Comparison of ENCODE assay signal across 17 mouse cellular contexts in the genomic region with DNA sequence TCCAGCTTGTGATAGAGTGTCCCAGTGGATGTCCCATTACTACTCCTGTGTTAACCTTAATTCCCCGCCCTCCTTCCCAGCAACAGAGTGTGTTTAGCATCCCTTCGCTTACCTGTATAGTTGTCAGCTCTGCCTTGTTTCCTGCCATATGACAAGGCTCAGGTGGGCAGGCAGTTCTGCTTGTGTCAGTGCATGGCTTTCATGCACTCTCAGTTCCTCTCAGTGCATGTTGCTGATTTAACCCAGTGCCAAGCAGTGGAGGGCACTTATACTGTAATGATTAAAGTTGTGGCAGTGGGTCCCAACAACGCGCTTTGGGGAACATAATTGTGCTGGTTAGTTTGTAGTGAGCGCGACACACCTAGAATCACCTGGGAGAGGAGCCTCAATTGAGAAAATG. TPM values are rescaled to one million over a fixed set of nuclear protein-coding genes. Genes with fewer than 3 reads are reported as not detected.
DNase-seq lines count a peak whose midpoint lies in the region; ATAC-seq lines count a peak whose summit lies in the region.
"Had no signal": no experiment of that assay in that cellular context is flagged by ENCODE, and none has a peak within 500 bp of the region (broad histone marks: within the 10 kb centered on the region; RNA-seq: fewer than 3 reads in every experiment).

No protein-coding gene starts in this region.

- no peaks in the 10 kb centered on the region; the same call in 1 of the 2 replicates for H3K27me3 ChIP-seq in heart, embryonic 13.5 days (replicated peaks)
- no peaks in the 10 kb centered on the region for H3K27me3 ChIP-seq in neural tube, embryonic 12.5 days (replicated peaks)
- no peaks in the 10 kb centered on the region for H3K27me3 ChIP-seq in intestine, embryonic 15.5 days (replicated peaks)
- H3K27me3 ChIP-seq in splenic B cell, adult 2 months (ENCODE audit: control insufficient read depth, insufficient read depth, low read length, poor library complexity, severe bottlenecking) = no peaks in the 10 kb centered on the region
- H3K27me3 ChIP-seq: forebrain, embryonic 12.5 days had no signal

- no peak overlapping the region for H3K27ac ChIP-seq in heart, embryonic 13.5 days (replicated peaks)
- no peak overlapping the region for H3K27ac ChIP-seq in neural tube, embryonic 12.5 days
- H3K27ac ChIP-seq in intestine, embryonic 15.5 days = no peak overlapping the region
- H3K27ac ChIP-seq: forebrain, embryonic 12.5 days had no signal

- 92% methylated on average over 6 of the region's 6 CpGs for WGBS in heart, embryonic 13.5 days
- whole genome bisulfite sequencing in neural tube, embryonic 12.5 days = 95% methylated on average over 6 of the region's 6 CpGs
- WGBS in intestine, embryonic 15.5 days = 92% methylated on average over 6 of the region's 6 CpGs

- DNase-seq in heart, adult 11 months = no peak
- no peak for DNase-seq in neural tube, embryonic 10.5 days (ENCODE audit: extremely low spot score, low spot score)
- peak; percentile 55 for DNase-seq in splenic B cell, adult 2 months (ENCODE audit: low read depth, low spot score)
- no peak for DNase-seq in left cerebral cortex, postnatal 4 days
- no peak for DNase-seq in right cerebral cortex, adult 2 months (ENCODE audit: low spot score in 2 of 2)
- DNase-seq: adrenal gland, adult 8-10 months; lung, adult 18-20 months; right cerebral cortex, postnatal 4 days had no signal

- H3K4me2 ChIP-seq in heart, embryonic 13.5 days = peak overlapping the region; percentile 92
- peak overlapping the region; percentile 98; the same call in 1 of the 2 replicates for H3K4me2 ChIP-seq in neural tube, embryonic 12.5 days (replicated peaks)
- H3K4me2 ChIP-seq in intestine, embryonic 15.5 days (replicated peaks) = peak overlapping the region; percentile 94

- intact Hi-C loops in left cerebral cortex, postnatal 4 days (cut with DNase I) = no loop called here

- no peaks in the 10 kb centered on the region for H3K36me3 ChIP-seq in heart, embryonic 13.5 days
- no peaks in the 10 kb centered on the region for H3K36me3 ChIP-seq in neural tube, embryonic 12.5 days
- no peaks in the 10 kb centered on the region for H3K36me3 ChIP-seq in intestine, embryonic 15.5 days
- no peaks in the 10 kb centered on the region for H3K36me3 ChIP-seq in splenic B cell, adult 2 months (ENCODE audit: control insufficient read depth, insufficient read depth, low read length, poor library complexity, severe bottlenecking)
- H3K36me3 ChIP-seq: forebrain, embryonic 12.5 days had no signal

- ATAC-seq in heart, embryonic 13.5 days (ENCODE audit: extremely low read depth, insufficient number of reproducible peaks, low FRiP score, low TSS enrichment) = no peak
- ATAC-seq in neural tube, embryonic 12.5 days (ENCODE audit: low FRiP score, low read depth) = no peak
- ATAC-seq in intestine, embryonic 15.5 days = no peak
- ATAC-seq: inflammation-experienced regulatory T-cells, adult 6 months had no signal

- H3K4me3 ChIP-seq in heart, embryonic 13.5 days = no peak overlapping the region; the same call in 1 of the 2 replicates
- no peak overlapping the region for H3K4me3 ChIP-seq in neural tube, embryonic 12.5 days
- no peak overlapping the region for H3K4me3 ChIP-seq in intestine, embryonic 15.5 days (replicated peaks)
- H3K4me3 ChIP-seq: forebrain, embryonic 12.5 days had no signal

- no peaks in the 10 kb centered on the region for H3K9me3 ChIP-seq in heart, embryonic 13.5 days
- no peaks in the 10 kb centered on the region for H3K9me3 ChIP-seq in neural tube, embryonic 12.5 days
- H3K9me3 ChIP-seq in intestine, embryonic 15.5 days = no peaks in the 10 kb centered on the region
- H3K9me3 ChIP-seq: forebrain, embryonic 12.5 days had no signal

- H3K4me1 ChIP-seq in heart, embryonic 13.5 days = peaks cover 18% of the 10 kb centered on the region
- H3K4me1 ChIP-seq in neural tube, embryonic 12.5 days = peaks cover 5% of the 10 kb centered on the region; the same call in 1 of the 2 replicates
- no peaks in the 10 kb centered on the region for H3K4me1 ChIP-seq in intestine, embryonic 15.5 days (replicated peaks)

- no peak overlapping the region for H3K9ac ChIP-seq in heart, embryonic 13.5 days
- H3K9ac ChIP-seq in neural tube, embryonic 12.5 days = no peak overlapping the region
- no peak overlapping the region for H3K9ac ChIP-seq in intestine, embryonic 15.5 days
- H3K9ac ChIP-seq: forebrain, embryonic 12.5 days had no signal

RNA-seq across cellular contexts. Expression of a gene that starts 1.9 kb away (rescaled TPM):
- 7.3 and 7.7 TPM in 2 replicates for polyA plus RNA-seq in heart, embryonic 13.5 days (2015; fragmentation: Nextera tagmentation; extraction: Ambion mirVana)
- polyA plus RNA-seq in neural tube, embryonic 12.5 days (2016; fragmentation: Nextera tagmentation; extraction: Ambion mirVana) = 5.4 and 5.5 TPM in 2 replicates
- polyA plus RNA-seq in intestine, embryonic 15.5 days (2015; fragmentation: Nextera tagmentation; extraction: Ambion mirVana) = 9.7 and 10.4 TPM in 2 replicates
- total RNA-seq in left cerebral cortex, postnatal 4 days (2021) = 10 to 100 TPM; 11.4 to 13.9 TPM

RNA-seq across cellular contexts. Expression of a gene that starts 2.2 kb away (rescaled TPM):
- polyA plus RNA-seq in heart, embryonic 13.5 days (2015; fragmentation: Nextera tagmentation; extraction: Ambion mirVana) = 1.6 and 2.2 TPM in 2 replicates
- 0.09 and 0.30 TPM in 2 replicates for polyA plus RNA-seq in neural tube, embryonic 12.5 days (2016; fragmentation: Nextera tagmentation; extraction: Ambion mirVana)
- polyA plus RNA-seq in intestine, embryonic 15.5 days (2015; fragmentation: Nextera tagmentation; extraction: Ambion mirVana) = 0.24 TPM in 2 replicates
- under 1 TPM; 0.50 to 0.95 TPM for total RNA-seq in left cerebral cortex, postnatal 4 days (2021)
- total RNA-seq: left cerebral cortex, adult 18-20 months; megakaryocyte-erythroid progenitor cell, adult 5-6 weeks had no signal
- polyA plus RNA-seq: C2C12; large intestine, adult 2 months had no signal

RNA-seq across cellular contexts. Expression of a gene that starts 54.2 kb away (rescaled TPM):
- 24.5 TPM in 2 replicates for polyA plus RNA-seq in heart, embryonic 13.5 days (2015; fragmentation: Nextera tagmentation; extraction: Ambion mirVana)
- 2.3 and 3.5 TPM in 2 replicates for polyA plus RNA-seq in neural tube, embryonic 12.5 days (2016; fragmentation: Nextera tagmentation; extraction: Ambion mirVana)
- 8.6 and 11.0 TPM in 2 replicates for polyA plus RNA-seq in intestine, embryonic 15.5 days (2015; fragmentation: Nextera tagmentation; extraction: Ambion mirVana)
- 1 to 10 TPM; 1.8 to 1.9 TPM for total RNA-seq in left cerebral cortex, postnatal 4 days (2021)
